Mouse (Mus musculus) forebrain, embryonic 14.5 days (tissue): Measurements from ENCODE around the gene Phf5a. TPM values are rescaled to one million over a fixed set of nuclear protein-coding genes. Genes with fewer than 3 reads are reported as not detected.

Experiments
- ATAC-seq: fragments of 200-750 bp; cut with Nextera tagmentation; 2 replicates; pipeline ENCODE4 v1.8.0; 2017; ENCODE audit warnings: mild to moderate bottlenecking, moderate library complexity
- DNase-seq: peaks from one replicate; pipeline ENCODE4 v3.0.0-alpha.2; 2015; ENCODE audit warnings: low spot score
- H3K27ac ChIP-seq: fragments of 300-500 bp; sonication (generic); 2 replicates; pipeline ENCODE4 v1.5.1; 2014; ENCODE audit warnings: low read depth, mild to moderate bottlenecking, control low read depth, low read length, moderate library complexity
- H3K27me3 ChIP-seq: fragments of 300-500 bp; sonication (generic); replicated peaks from 2 replicates; pipeline ENCODE4 v1.6.1; 2014; ENCODE audit warnings: low read length, control low read depth, mixed read lengths; ENCODE audit not compliant: control insufficient read depth, insufficient read depth
- H3K36me3 ChIP-seq: fragments of 300-500 bp; sonication (generic); 2 replicates; pipeline ENCODE4 v1.6.1; 2014; ENCODE audit warnings: low read length, control low read depth; ENCODE audit not compliant: control insufficient read depth, insufficient read depth
- H3K4me1 ChIP-seq: fragments of 300-500 bp; sonication (generic); 2 replicates; pipeline ENCODE4 v1.6.1; 2014; ENCODE audit warnings: antibody characterized with exemption, low read length, control low read depth; ENCODE audit not compliant: control insufficient read depth, insufficient read depth
- H3K4me2 ChIP-seq: fragments of 300-500 bp; sonication (generic); 2 replicates; pipeline ENCODE4 v1.6.1; 2014; ENCODE audit warnings: mild to moderate bottlenecking, control low read depth, low read length
- H3K4me3 ChIP-seq: fragments of 300-500 bp; sonication (generic); 2 replicates; pipeline ENCODE4 v1.5.1; 2014; ENCODE audit warnings: low read depth, low read length, control low read depth
- H3K9ac ChIP-seq: fragments of 300-500 bp; sonication (generic); 2 replicates; pipeline ENCODE4 v1.6.1; 2014; ENCODE audit warnings: mild to moderate bottlenecking, low read length, control low read depth, moderate library complexity
- H3K9me3 ChIP-seq: fragments of 300-500 bp; sonication (generic); replicated peaks from 2 replicates; pipeline ENCODE4 v1.6.1; 2016; ENCODE audit warnings: low read length, control low read depth, mixed read lengths; ENCODE audit not compliant: control insufficient read depth
- WGBS: fragments of 180-500 bp; shearing (Covaris S2); extraction: QIAGEN DNeasy Blood & Tissue Kit; methylation state at CpG from one replicate; pipeline ENCODE4 v1.1.7; 2014; 5-methylcytosine and 5-hydroxymethylcytosine counted together
- polyA plus RNA-seq: library from polyadenylated mRNA; unstranded; fragments of >200 nt; fragmentation: Nextera tagmentation; extraction: Ambion mirVana; gene quantifications from 2 replicates; pipeline ENCODE4 v1.2.1, GENCODE M21; 2014

The Phf5a gene
- polyA plus RNA-seq, 1 experiment from 2014 or later, result 202 TPM

GRCm38 (mm10) chr15:81856030-81856790 lies 15.5 kb downstream of the Phf5a start:
- DNase-seq, result peak; percentile 96
- H3K4me1 ChIP-seq, result peaks cover 7% of the 10 kb centered on the region
- peak overlapping the region; percentile 86 for H3K9ac ChIP-seq
- H3K27me3 ChIP-seq, result no peaks in the 10 kb centered on the region
- peak overlapping the region; percentile 73 for H3K4me3 ChIP-seq
- 0% methylated on average over 28 of the region's 28 CpGs for WGBS
- H3K4me2 ChIP-seq, result peak overlapping the region; percentile 96
- peak overlapping the region; percentile 67 for H3K27ac ChIP-seq
- peak; percentile 87 for ATAC-seq
- H3K36me3 ChIP-seq, result peaks cover 18% of the 10 kb centered on the region
- no peaks in the 10 kb centered on the region for H3K9me3 ChIP-seq

GRCm38 (mm10) chr15:81853081-81853480 lies 18.6 kb downstream of the Phf5a start:
- no peaks in the 10 kb centered on the region for H3K9me3 ChIP-seq
- ATAC-seq, result no peak
- WGBS, result 88% methylated on average over 7 of the region's 7 CpGs
- no peak overlapping the region for H3K4me2 ChIP-seq
- no peaks in the 10 kb centered on the region for H3K27me3 ChIP-seq
- peaks cover 42% of the 10 kb centered on the region for H3K36me3 ChIP-seq
- H3K27ac ChIP-seq, result no peak overlapping the region
- H3K9ac ChIP-seq, result no peak overlapping the region
- no peak overlapping the region for H3K4me3 ChIP-seq
- no peaks in the 10 kb centered on the region for H3K4me1 ChIP-seq
- DNase-seq, result no peak

- Histone ChIP-seq H3K4me1 (no peaks in the 10 kb centered on the region), H3K9me3 (no peaks in the 10 kb centered on the region), H3K27ac (no peak overlapping the region), H3K27me3 (no peaks in the 10 kb centered on the region), H3K4me2 (no peak overlapping the region), H3K4me3 (no peak overlapping the region), H3K9ac (no peak overlapping the region), H3K36me3 (peaks cover 47% of the 10 kb centered on the region)
- no peak for ATAC-seq
- 94% methylated on average over 9 of the region's 9 CpGs for WGBS
- DNase-seq, result no peak
These were observed 19.2 kb downstream of the Phf5a start for GRCm38 (mm10) chr15:81852411-81853000.

- H3K9ac ChIP-seq, result no peak overlapping the region
- no peaks in the 10 kb centered on the region for H3K27me3 ChIP-seq
- no peaks in the 10 kb centered on the region for H3K4me1 ChIP-seq
- no peak overlapping the region for H3K4me2 ChIP-seq
- DNase-seq, result no peak
- no peaks in the 10 kb centered on the region for H3K9me3 ChIP-seq
- H3K4me3 ChIP-seq, result no peak overlapping the region
- H3K36me3 ChIP-seq, result peaks cover 47% of the 10 kb centered on the region
- H3K27ac ChIP-seq, result no peak overlapping the region
- ATAC-seq, result no peak
- 97% methylated on average over 15 of the region's 15 CpGs for WGBS
These were observed 20.3 kb downstream of the Phf5a start for GRCm38 (mm10) chr15:81851375-81851774.

GRCm38 (mm10) chr15:81850718-81851117 lies 21.0 kb downstream of the Phf5a start:
- no peak overlapping the region for H3K9ac ChIP-seq
- no peaks in the 10 kb centered on the region for H3K9me3 ChIP-seq
- no peak for DNase-seq
- WGBS, result 88% methylated on average over 14 of the region's 14 CpGs
- H3K4me1 ChIP-seq, result no peaks in the 10 kb centered on the region
- H3K27ac ChIP-seq, result no peak overlapping the region
- H3K36me3 ChIP-seq, result peaks cover 47% of the 10 kb centered on the region
- no peak overlapping the region for H3K4me2 ChIP-seq
- ATAC-seq, result no peak
- no peak overlapping the region for H3K4me3 ChIP-seq
- H3K27me3 ChIP-seq, result no peaks in the 10 kb centered on the region

GRCm38 (mm10) chr15:81849104-81849503 lies 22.6 kb downstream of the Phf5a start:
- Histone ChIP-seq H3K27ac (no peak overlapping the region), H3K4me1 (no peaks in the 10 kb centered on the region), H3K9ac (no peak overlapping the region), H3K27me3 (no peaks in the 10 kb centered on the region), H3K9me3 (no peaks in the 10 kb centered on the region), H3K4me2 (no peak overlapping the region), H3K4me3 (no peak overlapping the region), H3K36me3 (peaks cover 46% of the 10 kb centered on the region)
- DNase-seq (no peak), ATAC-seq (no peak)
- 88% methylated on average over 9 of the region's 9 CpGs for WGBS

- H3K9ac ChIP-seq, result no peak overlapping the region
- H3K4me2 ChIP-seq, result no peak overlapping the region
- no peaks in the 10 kb centered on the region for H3K9me3 ChIP-seq
- DNase-seq (peak; percentile 62), ATAC-seq (no peak)
- peaks cover 43% of the 10 kb centered on the region for H3K36me3 ChIP-seq
- 33% methylated on average over 7 of the region's 7 CpGs for WGBS
- H3K4me3 ChIP-seq, result no peak overlapping the region
- H3K27ac ChIP-seq, result no peak overlapping the region
- no peaks in the 10 kb centered on the region for H3K27me3 ChIP-seq
- H3K4me1 ChIP-seq, result no peaks in the 10 kb centered on the region
These were observed 23.4 kb downstream of the Phf5a start for GRCm38 (mm10) chr15:81848301-81848700.

- Histone ChIP-seq H3K4me1 (no peaks in the 10 kb centered on the region), H3K9ac (no peak overlapping the region), H3K4me3 (no peak overlapping the region), H3K27ac (no peak overlapping the region), H3K9me3 (no peaks in the 10 kb centered on the region), H3K36me3 (peaks cover 43% of the 10 kb centered on the region), H3K4me2 (no peak overlapping the region), H3K27me3 (no peaks in the 10 kb centered on the region)
- DNase-seq (no peak), ATAC-seq (no peak)
- WGBS, result 73% methylated on average over 5 of the region's 5 CpGs
These were observed 23.9 kb downstream of the Phf5a start for GRCm38 (mm10) chr15:81847861-81848260.

GRCm38 (mm10) chr15:81847161-81847560 lies 24.6 kb downstream of the Phf5a start:
- Histone ChIP-seq H3K36me3 (peaks cover 39% of the 10 kb centered on the region), H3K4me1 (no peaks in the 10 kb centered on the region), H3K27ac (no peak overlapping the region), H3K27me3 (no peaks in the 10 kb centered on the region), H3K9ac (no peak overlapping the region), H3K4me2 (no peak overlapping the region), H3K9me3 (no peaks in the 10 kb centered on the region), H3K4me3 (no peak overlapping the region)
- DNase-seq, result no peak
- no peak for ATAC-seq
- WGBS, result 89% methylated on average over 4 of the region's 4 CpGs
